Mouse (Mus musculus): ENCODE results near the gene Cbfa2t3. TPM values are rescaled to one million over a fixed set of nuclear protein-coding genes. Genes with fewer than 3 reads are reported as not detected.

Cbfa2t3 gene
- polyA plus RNA-seq, 1 experiment from 2014 or later, result 10.4 TPM

GRCm38 (mm10) chr8:122611295-122612133 is 87.4 kb downstream of the Cbfa2t3 start, which contains the start of the genes Galns and Trappc2l:
Galns (minus strand) TSS chr8:122611463.
Trappc2l (plus strand) TSS chr8:122611640.
- peaks cover 10% of the 10 kb centered on the region for H3K4me1 ChIP-seq (ENCODE audit: control insufficient read depth, insufficient read depth, low read length)
- H3K9me3 ChIP-seq (replicated peaks; ENCODE audit: control insufficient read depth, low read length), result no peaks in the 10 kb centered on the region
- H3K27me3 ChIP-seq (replicated peaks; ENCODE audit: control insufficient read depth, insufficient read depth, low read length), result no peaks in the 10 kb centered on the region
- 0 out of 2 replicates have a peak, but pooled peaks cover 4% of the 10 kb centered on the region for H3K36me3 ChIP-seq (ENCODE audit: control insufficient read depth, insufficient read depth, low read length)
- ATAC-seq, result peak; percentile 98
- H3K4me3 ChIP-seq (ENCODE audit: low read depth, low read length), result peak within 1 kb of the TSS; percentile 65
- peak within 1 kb of the TSS; percentile 79 for H3K4me2 ChIP-seq (ENCODE audit: low read length)
- peak within 1 kb of the TSS; percentile 79 for H3K9ac ChIP-seq (ENCODE audit: low read length)
- H3K27ac ChIP-seq (ENCODE audit: low read depth, low read length), result peak within 1 kb of the TSS; percentile 83
- 1% methylated on average over 48 of the region's 57 CpGs for WGBS
- peak; percentile 99 for DNase-seq (ENCODE audit: low spot score)

GRCm38 (mm10) chr8:122610612-122611277 is 88.2 kb downstream of the Cbfa2t3 start:
- Histone ChIP-seq H3K36me3 (ENCODE audit: control insufficient read depth, insufficient read depth, low read length) (0 out of 2 replicates have a peak, but pooled peaks cover 4% of the 10 kb centered on the region), H3K27ac (ENCODE audit: low read depth, low read length) (peak overlapping the region; percentile 46), H3K9me3 (replicated peaks; ENCODE audit: control insufficient read depth, low read length) (no peaks in the 10 kb centered on the region), H3K4me3 (ENCODE audit: low read depth, low read length) (peak overlapping the region; percentile 65), H3K9ac (ENCODE audit: low read length) (peak overlapping the region; percentile 65), H3K4me2 (ENCODE audit: low read length) (peak overlapping the region; percentile 70), H3K4me1 (ENCODE audit: control insufficient read depth, insufficient read depth, low read length) (peaks cover 10% of the 10 kb centered on the region), H3K27me3 (replicated peaks; ENCODE audit: control insufficient read depth, insufficient read depth, low read length) (no peaks in the 10 kb centered on the region)
- no peak; the same call in 1 of the 2 replicates for ATAC-seq
- peak; percentile 15 for DNase-seq (ENCODE audit: low spot score)
- WGBS, result 3% methylated on average over 20 of the region's 20 CpGs

GRCm38 (mm10) chr8:122610209-122610608 is 88.7 kb downstream of the Cbfa2t3 start:
- no peak overlapping the region for H3K4me3 ChIP-seq (ENCODE audit: low read depth, low read length)
- no peak for ATAC-seq

GRCm38 (mm10) chr8:122606810-122607209 is 92.1 kb downstream of the Cbfa2t3 start:
- Histone ChIP-seq H3K36me3 (ENCODE audit: control insufficient read depth, insufficient read depth, low read length) (no peaks in the 10 kb centered on the region), H3K4me3 (ENCODE audit: low read depth, low read length) (no peak overlapping the region), H3K9me3 (replicated peaks; ENCODE audit: control insufficient read depth, low read length) (no peaks in the 10 kb centered on the region), H3K27me3 (replicated peaks; ENCODE audit: control insufficient read depth, insufficient read depth, low read length) (no peaks in the 10 kb centered on the region), H3K4me1 (ENCODE audit: control insufficient read depth, insufficient read depth, low read length) (peaks cover 5% of the 10 kb centered on the region), H3K4me2 (ENCODE audit: low read length) (no peak overlapping the region), H3K27ac (ENCODE audit: low read depth, low read length) (no peak overlapping the region), H3K9ac (ENCODE audit: low read length) (no peak overlapping the region)
- DNase-seq (ENCODE audit: low spot score) (no peak), ATAC-seq (no peak)
- 79% methylated on average over 11 of the region's 12 CpGs for WGBS

More at GRCm38 (mm10) chr8:122610209-122610608, 88.7 kb downstream of the Cbfa2t3 start:
- 59% methylated on average over 4 of the region's 4 CpGs for WGBS
- no peaks in the 10 kb centered on the region for H3K9me3 ChIP-seq (replicated peaks; ENCODE audit: control insufficient read depth, low read length)
- 0 out of 2 replicates have a peak, but pooled peaks cover 4% of the 10 kb centered on the region for H3K36me3 ChIP-seq (ENCODE audit: control insufficient read depth, insufficient read depth, low read length)
- H3K4me2 ChIP-seq (ENCODE audit: low read length), result peak overlapping the region; percentile 70
- H3K27ac ChIP-seq (ENCODE audit: low read depth, low read length), result no peak overlapping the region
- DNase-seq (ENCODE audit: low spot score), result no peak
- H3K9ac ChIP-seq (ENCODE audit: low read length), result no peak overlapping the region
- no peaks in the 10 kb centered on the region for H3K27me3 ChIP-seq (replicated peaks; ENCODE audit: control insufficient read depth, insufficient read depth, low read length)
- peaks cover 10% of the 10 kb centered on the region for H3K4me1 ChIP-seq (ENCODE audit: control insufficient read depth, insufficient read depth, low read length)

GRCm38 (mm10) chr8:122605367-122605766 is 93.5 kb downstream of the Cbfa2t3 start:
- Histone ChIP-seq H3K9me3 (replicated peaks; ENCODE audit: control insufficient read depth, low read length) (no peaks in the 10 kb centered on the region), H3K27me3 (replicated peaks; ENCODE audit: control insufficient read depth, insufficient read depth, low read length) (no peaks in the 10 kb centered on the region), H3K27ac (ENCODE audit: low read depth, low read length) (no peak overlapping the region), H3K36me3 (ENCODE audit: control insufficient read depth, insufficient read depth, low read length) (no peaks in the 10 kb centered on the region), H3K4me1 (ENCODE audit: control insufficient read depth, insufficient read depth, low read length) (no peaks in the 10 kb centered on the region), H3K4me2 (ENCODE audit: low read length) (no peak overlapping the region), H3K4me3 (ENCODE audit: low read depth, low read length) (no peak overlapping the region), H3K9ac (ENCODE audit: low read length) (no peak overlapping the region)
- ATAC-seq (no peak), DNase-seq (ENCODE audit: low spot score) (no peak)
- 91% methylated on average over 4 of the region's 4 CpGs for WGBS

- Histone ChIP-seq H3K4me3 (ENCODE audit: low read depth, low read length) (no peak overlapping the region), H3K9ac (ENCODE audit: low read length) (no peak overlapping the region), H3K4me1 (ENCODE audit: control insufficient read depth, insufficient read depth, low read length) (no peaks in the 10 kb centered on the region), H3K9me3 (replicated peaks; ENCODE audit: control insufficient read depth, low read length) (no peaks in the 10 kb centered on the region), H3K36me3 (ENCODE audit: control insufficient read depth, insufficient read depth, low read length) (no peaks in the 10 kb centered on the region), H3K27me3 (replicated peaks; ENCODE audit: control insufficient read depth, insufficient read depth, low read length) (no peaks in the 10 kb centered on the region), H3K27ac (ENCODE audit: low read depth, low read length) (no peak overlapping the region), H3K4me2 (ENCODE audit: low read length) (no peak overlapping the region)
- DNase-seq (ENCODE audit: low spot score) (no peak), ATAC-seq (no peak)
- 72% methylated on average over 1 of the region's 1 CpGs for WGBS
Measured at GRCm38 (mm10) chr8:122604640-122605039, 94.3 kb downstream of the Cbfa2t3 start.

GRCm38 (mm10) chr8:122600666-122601065 is 98.2 kb downstream of the Cbfa2t3 start:
- no peak overlapping the region for H3K9ac ChIP-seq (ENCODE audit: low read length)
- H3K4me1 ChIP-seq (ENCODE audit: control insufficient read depth, insufficient read depth, low read length), result no peaks in the 10 kb centered on the region
- no peak for ATAC-seq
- no peak overlapping the region for H3K4me3 ChIP-seq (ENCODE audit: low read depth, low read length)
- no peak overlapping the region for H3K4me2 ChIP-seq (ENCODE audit: low read length)
- no peak overlapping the region for H3K27ac ChIP-seq (ENCODE audit: low read depth, low read length)
- no peak for DNase-seq (ENCODE audit: low spot score)
- WGBS, result 92% methylated on average over 9 of the region's 9 CpGs
- no peaks in the 10 kb centered on the region for H3K36me3 ChIP-seq (ENCODE audit: control insufficient read depth, insufficient read depth, low read length)
- no peaks in the 10 kb centered on the region for H3K27me3 ChIP-seq (replicated peaks; ENCODE audit: control insufficient read depth, insufficient read depth, low read length)
- no peaks in the 10 kb centered on the region for H3K9me3 ChIP-seq (replicated peaks; ENCODE audit: control insufficient read depth, low read length)

GRCm38 (mm10) chr8:122596031-122596430 is 102.9 kb downstream of the Cbfa2t3 start:
- Histone ChIP-seq H3K36me3 (ENCODE audit: control insufficient read depth, insufficient read depth, low read length) (no peaks in the 10 kb centered on the region), H3K27ac (ENCODE audit: low read depth, low read length) (no peak overlapping the region), H3K4me1 (ENCODE audit: control insufficient read depth, insufficient read depth, low read length) (no peaks in the 10 kb centered on the region), H3K4me3 (ENCODE audit: low read depth, low read length) (no peak overlapping the region), H3K27me3 (replicated peaks; ENCODE audit: control insufficient read depth, insufficient read depth, low read length) (no peaks in the 10 kb centered on the region), H3K4me2 (ENCODE audit: low read length) (no peak overlapping the region), H3K9ac (ENCODE audit: low read length) (no peak overlapping the region), H3K9me3 (replicated peaks; ENCODE audit: control insufficient read depth, low read length) (no peaks in the 10 kb centered on the region)
- 67% methylated on average over 4 of the region's 4 CpGs for whole genome bisulfite sequencing
- ATAC-seq (no peak), DNase-seq (ENCODE audit: low spot score) (no peak)

All from forebrain, embryonic 14.5 days (tissue).